Mouse (Mus musculus): ENCODE measurements around the gene Ift80. TPM values are rescaled to one million over a fixed set of nuclear protein-coding genes. Genes with fewer than 3 reads are reported as not detected.

The Ift80 gene
- polyA plus RNA-seq (2014; fragmentation: Nextera tagmentation; extraction: Ambion mirVana): 10.0 and 10.9 TPM in 2 replicates

DNA sequence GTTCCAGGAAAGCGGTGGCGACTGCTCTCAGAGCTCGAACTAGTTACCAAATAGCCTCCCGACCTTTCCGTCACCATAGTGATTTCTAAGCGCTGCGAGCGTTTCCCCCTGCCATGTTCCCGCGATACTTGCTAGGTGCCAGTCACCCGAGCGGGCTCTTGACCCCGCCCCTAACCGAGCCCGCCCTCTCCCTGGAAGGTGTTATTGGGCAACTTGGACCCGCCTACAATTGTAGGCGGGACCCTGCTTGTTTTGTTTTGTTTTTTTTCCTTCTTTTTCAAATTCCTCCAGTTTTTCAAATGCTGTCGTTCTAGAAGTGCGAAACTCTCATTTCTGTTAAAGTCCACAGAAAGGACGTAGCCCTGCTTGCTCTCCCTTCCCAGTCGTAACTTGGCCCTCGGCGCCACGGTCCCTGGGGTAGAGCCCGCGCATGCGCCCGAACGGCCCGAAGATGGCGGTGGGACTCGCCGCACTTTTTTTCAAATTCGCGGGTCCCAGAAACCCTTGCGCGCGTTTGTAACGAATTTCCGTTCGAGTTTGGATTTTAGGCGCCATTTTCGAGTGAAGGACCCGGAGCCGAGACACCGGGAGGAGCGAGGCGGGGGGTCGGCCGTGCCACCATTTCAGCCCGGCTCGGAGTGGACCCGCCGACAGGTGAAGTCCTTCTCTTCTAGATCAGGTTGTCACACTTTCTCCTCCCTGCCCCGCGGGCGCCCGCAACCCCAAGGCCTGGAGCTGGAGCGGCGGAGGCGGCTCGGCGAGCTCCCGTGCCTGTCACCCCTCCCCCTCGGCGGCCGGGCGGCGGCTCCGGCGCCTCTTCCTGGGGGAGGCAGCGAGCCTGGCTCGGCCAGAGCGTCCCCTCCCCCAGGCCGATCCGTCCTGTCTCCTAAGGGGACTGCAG, at the start of gene Ift80, which contains the start of gene Smc4:
Gene Ift80, minus strand, starts transcription at position 134 of the 901 bp plus-strand sequence.
Gene Smc4, plus strand, starts transcription at position 302 of the 901 bp plus-strand sequence.
- Histone ChIP-seq H3K9me3 (ENCODE audit: control insufficient read depth, low read length) (no peaks in the 10 kb centered on the region), H3K4me1 (replicated peaks; ENCODE audit: control insufficient read depth, insufficient read depth, low read length) (peaks cover 5% of the 10 kb centered on the region), H3K4me3 (ENCODE audit: low read depth, low read length) (peak within 1 kb of the TSS; percentile 99), H3K27me3 (replicated peaks; ENCODE audit: control insufficient read depth, insufficient read depth, low read length) (no peaks in the 10 kb centered on the region), H3K27ac (ENCODE audit: low read depth, low read length) (peak within 1 kb of the TSS; percentile 98), H3K4me2 (peak within 1 kb of the TSS; percentile 72), H3K9ac (ENCODE audit: low read depth, low read length) (peak within 1 kb of the TSS; percentile 100), H3K36me3 (ENCODE audit: control insufficient read depth, insufficient read depth, low read length) (peaks cover 8% of the 10 kb centered on the region; the same call in 1 of the 2 replicates)
- DNase-seq (ENCODE audit: low spot score) (peak; percentile 94), ATAC-seq (replicated peaks; ENCODE audit: low FRiP score) (peak; percentile 90)
- under 1% methylated on average over 76 of the region's 76 CpGs for WGBS

DNA sequence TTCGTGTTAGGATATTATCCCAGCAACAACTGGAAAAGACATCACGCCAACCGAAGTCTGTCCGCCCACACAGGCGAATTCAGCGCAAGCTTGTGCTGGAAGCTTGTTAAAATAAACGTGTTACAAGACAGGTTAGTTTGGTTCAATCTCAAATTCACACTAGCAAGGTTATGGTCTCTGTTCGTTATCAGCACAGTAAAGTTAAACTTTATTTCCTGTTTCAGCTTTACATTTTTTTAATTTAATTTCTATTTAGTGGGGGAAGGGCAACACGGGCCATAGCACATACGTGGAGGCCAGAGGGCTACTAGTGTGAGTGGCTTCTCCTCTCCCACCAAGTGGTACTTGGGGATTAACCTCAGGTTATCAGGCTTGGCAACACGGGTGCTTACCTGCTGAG, 47.5 kb upstream of the Ift80 start:
- Histone ChIP-seq H3K4me1 (replicated peaks; ENCODE audit: control insufficient read depth, insufficient read depth, low read length) (peaks cover 25% of the 10 kb centered on the region), H3K36me3 (ENCODE audit: control insufficient read depth, insufficient read depth, low read length) (no peaks in the 10 kb centered on the region), H3K9ac (ENCODE audit: low read depth, low read length) (no peak overlapping the region), H3K27me3 (replicated peaks; ENCODE audit: control insufficient read depth, insufficient read depth, low read length) (no peaks in the 10 kb centered on the region), H3K4me3 (ENCODE audit: low read depth, low read length) (no peak overlapping the region), H3K4me2 (no peak overlapping the region), H3K27ac (ENCODE audit: low read depth, low read length) (no peak overlapping the region), H3K9me3 (ENCODE audit: control insufficient read depth, low read length) (no peaks in the 10 kb centered on the region)
- 85% methylated on average over 11 of the region's 11 CpGs for WGBS
- ATAC-seq (replicated peaks; ENCODE audit: low FRiP score) (no peak), DNase-seq (ENCODE audit: low spot score) (no peak)

DNA sequence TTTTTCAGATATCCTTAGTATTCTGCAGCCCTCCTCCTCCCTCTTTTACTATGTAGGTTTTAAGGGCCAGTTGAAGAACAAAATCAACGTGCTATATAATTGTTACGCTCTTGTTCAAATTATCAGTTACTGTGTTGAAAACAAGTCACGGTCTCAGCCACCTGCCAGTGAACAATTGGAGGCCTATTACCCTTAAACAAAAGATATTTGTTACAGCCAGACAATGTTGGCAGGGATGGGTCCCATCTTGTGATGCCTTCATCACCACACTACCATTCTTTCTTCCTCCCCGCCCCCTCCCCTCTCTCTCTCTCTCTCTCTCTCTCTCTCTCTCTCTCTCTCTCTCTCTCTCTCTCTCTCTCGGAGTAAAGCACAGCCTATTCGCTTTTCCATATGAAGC, 44.6 kb upstream of the Ift80 start:
- Histone ChIP-seq H3K4me2 (no peak overlapping the region), H3K36me3 (ENCODE audit: control insufficient read depth, insufficient read depth, low read length) (no peaks in the 10 kb centered on the region), H3K27ac (ENCODE audit: low read depth, low read length) (no peak overlapping the region), H3K9me3 (ENCODE audit: control insufficient read depth, low read length) (no peaks in the 10 kb centered on the region), H3K4me3 (ENCODE audit: low read depth, low read length) (no peak overlapping the region), H3K9ac (ENCODE audit: low read depth, low read length) (no peak overlapping the region), H3K27me3 (replicated peaks; ENCODE audit: control insufficient read depth, insufficient read depth, low read length) (no peaks in the 10 kb centered on the region), H3K4me1 (replicated peaks; ENCODE audit: control insufficient read depth, insufficient read depth, low read length) (peaks cover 15% of the 10 kb centered on the region)
- ATAC-seq (replicated peaks; ENCODE audit: low FRiP score) (no peak), DNase-seq (ENCODE audit: low spot score) (no peak)
- WGBS: 88% methylated on average over 6 of the region's 6 CpGs

DNA sequence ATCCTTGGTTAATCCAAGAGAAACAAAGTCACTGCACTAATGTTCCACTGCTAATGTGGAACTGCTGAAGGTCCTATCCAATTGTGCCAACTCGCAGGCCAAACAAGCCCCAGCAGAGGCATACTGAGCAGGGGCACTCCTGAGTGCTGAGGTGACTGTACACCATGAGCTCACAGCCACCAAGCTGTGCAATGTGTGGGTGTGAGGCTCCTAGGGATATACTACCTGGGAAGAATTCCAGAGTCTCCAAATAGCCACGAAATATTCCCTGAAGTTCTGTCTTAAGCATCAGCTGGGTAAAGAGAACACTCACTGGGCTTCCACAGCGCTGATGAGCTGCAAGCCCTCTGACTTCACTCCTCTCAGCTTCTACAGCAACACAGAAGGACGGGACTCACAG, 43.3 kb upstream of the Ift80 start:
- ATAC-seq (replicated peaks; ENCODE audit: low FRiP score) (no peak), DNase-seq (ENCODE audit: low spot score) (no peak)
- no peaks in the 10 kb centered on the region for H3K27me3 ChIP-seq (replicated peaks; ENCODE audit: control insufficient read depth, insufficient read depth, low read length)
- H3K4me1 ChIP-seq (replicated peaks; ENCODE audit: control insufficient read depth, insufficient read depth, low read length): peaks cover 12% of the 10 kb centered on the region
- no peak overlapping the region for H3K4me2 ChIP-seq
- H3K4me3 ChIP-seq (ENCODE audit: low read depth, low read length): no peak overlapping the region
- no peak overlapping the region for H3K9ac ChIP-seq (ENCODE audit: low read depth, low read length)
- no peak overlapping the region for H3K27ac ChIP-seq (ENCODE audit: low read depth, low read length)
- no peaks in the 10 kb centered on the region for H3K9me3 ChIP-seq (ENCODE audit: control insufficient read depth, low read length)
- WGBS: 81% methylated on average over 4 of the region's 4 CpGs
- no peaks in the 10 kb centered on the region for H3K36me3 ChIP-seq (ENCODE audit: control insufficient read depth, insufficient read depth, low read length)

DNA sequence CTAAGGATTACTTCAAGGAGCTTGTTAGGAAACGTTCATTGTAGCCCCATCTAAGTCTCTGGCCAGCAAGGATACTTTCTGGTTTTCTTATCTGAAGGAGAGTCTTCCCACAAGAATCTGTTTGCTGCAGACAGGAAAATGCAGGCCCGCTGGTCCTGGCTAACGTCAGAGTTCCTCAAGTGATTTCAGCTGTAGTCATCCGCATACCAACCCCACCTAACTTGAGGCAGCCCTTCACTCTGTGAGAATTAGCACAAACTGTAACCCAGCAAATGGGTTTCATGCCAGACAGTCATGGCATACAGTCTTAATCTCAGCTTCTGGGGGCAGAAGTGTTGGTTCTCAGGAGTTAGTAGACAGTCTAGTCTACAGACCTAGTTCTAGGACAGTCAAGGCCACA, 42.1 kb upstream of the Ift80 start:
- H3K27ac ChIP-seq (ENCODE audit: low read depth, low read length): no peak overlapping the region
- H3K4me3 ChIP-seq (ENCODE audit: low read depth, low read length): no peak overlapping the region
- H3K4me1 ChIP-seq (replicated peaks; ENCODE audit: control insufficient read depth, insufficient read depth, low read length): peaks cover 12% of the 10 kb centered on the region
- H3K27me3 ChIP-seq (replicated peaks; ENCODE audit: control insufficient read depth, insufficient read depth, low read length): no peaks in the 10 kb centered on the region
- H3K36me3 ChIP-seq (ENCODE audit: control insufficient read depth, insufficient read depth, low read length): no peaks in the 10 kb centered on the region
- no peak for DNase-seq (ENCODE audit: low spot score)
- H3K9ac ChIP-seq (ENCODE audit: low read depth, low read length): no peak overlapping the region; the same call in 1 of the 2 replicates
- no peaks in the 10 kb centered on the region for H3K9me3 ChIP-seq (ENCODE audit: control insufficient read depth, low read length)
- 19% methylated on average over 4 of the region's 4 CpGs for WGBS
- no peak overlapping the region; the same call in none of the 2 replicates for H3K4me2 ChIP-seq
- ATAC-seq (replicated peaks; ENCODE audit: low FRiP score): no peak

DNA sequence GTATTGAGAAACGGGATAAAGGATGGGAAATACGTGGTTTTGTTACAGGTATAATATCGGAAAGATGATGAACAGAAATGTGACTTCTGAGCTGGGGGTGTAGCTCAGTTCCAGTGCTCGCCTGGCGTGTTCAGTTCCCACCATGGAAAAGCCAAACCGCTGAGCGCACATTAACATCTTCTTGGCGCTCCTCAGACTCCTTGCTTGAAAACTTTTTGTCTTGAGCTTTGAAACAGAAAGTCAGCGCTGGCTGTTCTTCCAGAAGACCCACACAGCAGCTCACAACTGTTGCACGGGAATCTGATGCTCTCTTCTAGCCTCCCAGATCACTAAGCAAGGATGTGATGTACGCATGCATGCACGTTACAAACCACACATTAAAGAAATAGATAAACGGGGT, 41.4 kb upstream of the Ift80 start:
- WGBS: 28% methylated on average over 13 of the region's 13 CpGs
- no peaks in the 10 kb centered on the region for H3K9me3 ChIP-seq (ENCODE audit: control insufficient read depth, low read length)
- DNase-seq (ENCODE audit: low spot score) (no peak), ATAC-seq (replicated peaks; ENCODE audit: low FRiP score) (no peak)
- peak overlapping the region; percentile 69 for H3K4me2 ChIP-seq
- H3K9ac ChIP-seq (ENCODE audit: low read depth, low read length): peak overlapping the region; percentile 93
- H3K27me3 ChIP-seq (replicated peaks; ENCODE audit: control insufficient read depth, insufficient read depth, low read length): no peaks in the 10 kb centered on the region
- peaks cover 19% of the 10 kb centered on the region for H3K4me1 ChIP-seq (replicated peaks; ENCODE audit: control insufficient read depth, insufficient read depth, low read length)
- H3K4me3 ChIP-seq (ENCODE audit: low read depth, low read length): peak overlapping the region; percentile 95
- no peak overlapping the region for H3K27ac ChIP-seq (ENCODE audit: low read depth, low read length)
- peaks cover 4% of the 10 kb centered on the region for H3K36me3 ChIP-seq (ENCODE audit: control insufficient read depth, insufficient read depth, low read length)

DNA sequence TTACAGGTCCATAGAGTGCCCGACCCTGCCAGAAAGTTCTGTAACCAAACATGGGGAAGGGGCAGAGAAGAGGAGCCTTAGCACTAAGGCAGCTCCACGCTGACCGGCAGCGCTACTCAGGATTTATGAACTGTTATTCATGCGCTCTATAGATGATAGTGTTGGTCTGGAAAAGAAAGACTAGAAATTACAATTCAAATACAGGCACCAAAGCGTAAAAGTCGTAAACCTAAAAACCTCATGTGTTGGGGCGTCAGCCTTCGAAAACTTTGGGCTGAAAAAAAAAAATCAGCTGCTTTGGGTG, 41.0 kb upstream of the Ift80 start:
- WGBS: 7% methylated on average over 9 of the region's 9 CpGs
- Histone ChIP-seq H3K27me3 (replicated peaks; ENCODE audit: control insufficient read depth, insufficient read depth, low read length) (no peaks in the 10 kb centered on the region), H3K27ac (ENCODE audit: low read depth, low read length) (peak overlapping the region; percentile 96), H3K9me3 (ENCODE audit: control insufficient read depth, low read length) (no peaks in the 10 kb centered on the region), H3K4me3 (ENCODE audit: low read depth, low read length) (peak overlapping the region; percentile 95), H3K4me1 (replicated peaks; ENCODE audit: control insufficient read depth, insufficient read depth, low read length) (peaks cover 22% of the 10 kb centered on the region), H3K4me2 (peak overlapping the region; percentile 69), H3K9ac (ENCODE audit: low read depth, low read length) (peak overlapping the region; percentile 93), H3K36me3 (ENCODE audit: control insufficient read depth, insufficient read depth, low read length) (peaks cover 8% of the 10 kb centered on the region)
- no peak for DNase-seq (ENCODE audit: low spot score)
- ATAC-seq (replicated peaks; ENCODE audit: low FRiP score): peak; percentile 10

DNA sequence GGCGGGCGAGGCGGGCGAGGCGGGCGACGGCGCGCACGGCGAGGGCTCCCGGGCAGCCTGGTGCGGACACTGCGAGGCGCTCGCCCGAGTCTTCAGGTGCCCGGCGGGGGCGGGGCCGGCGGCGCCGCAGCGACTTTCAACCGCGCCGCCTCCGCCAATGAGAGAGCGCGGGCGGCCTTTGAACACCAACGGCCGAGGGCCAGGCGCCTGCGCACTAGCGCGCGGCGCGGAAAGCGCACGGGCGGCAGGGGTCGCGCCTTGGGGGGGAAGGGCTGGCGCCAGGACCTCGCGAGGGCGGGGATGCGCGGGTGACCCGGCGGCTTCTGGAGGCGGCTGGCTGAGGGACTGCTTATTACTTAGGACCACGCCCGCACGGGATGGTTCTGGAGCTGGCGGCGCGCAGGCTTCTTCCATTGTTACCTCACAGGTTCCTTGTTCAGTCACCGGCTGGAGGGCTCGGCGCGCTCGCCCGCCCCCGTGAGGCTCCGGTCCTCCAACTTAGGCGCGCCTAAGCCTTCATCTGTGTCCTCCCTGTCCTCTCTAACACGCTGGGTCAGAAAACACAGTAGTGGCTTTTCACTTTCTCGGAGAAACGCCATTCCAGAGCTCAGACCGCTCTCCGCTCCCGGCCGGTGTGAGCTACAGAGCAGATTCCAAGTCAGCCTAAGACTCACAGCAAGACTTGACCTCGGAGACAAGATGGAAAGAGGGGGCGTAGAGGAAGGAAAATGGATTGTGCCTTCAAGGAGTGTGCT, 40.5 kb upstream of the Ift80 start, which contains the start of gene Trim59:
Gene Trim59, minus strand, starts transcription at position 111 of the 755 bp plus-strand sequence.
- peak; percentile 91 for ATAC-seq (replicated peaks; ENCODE audit: low FRiP score)
- WGBS: under 1% methylated on average over 80 of the region's 80 CpGs

More for the DNA sequence above, 40.5 kb upstream of the Ift80 start, which contains the start of gene Trim59:
- DNase-seq (ENCODE audit: low spot score): peak; percentile 93
- Histone ChIP-seq H3K36me3 (ENCODE audit: control insufficient read depth, insufficient read depth, low read length) (peaks cover 12% of the 10 kb centered on the region), H3K4me2 (peak within 1 kb of the TSS; percentile 69), H3K4me1 (replicated peaks; ENCODE audit: control insufficient read depth, insufficient read depth, low read length) (peaks cover 22% of the 10 kb centered on the region), H3K27ac (ENCODE audit: low read depth, low read length) (peak within 1 kb of the TSS; percentile 96), H3K9me3 (ENCODE audit: control insufficient read depth, low read length) (no peaks in the 10 kb centered on the region), H3K9ac (ENCODE audit: low read depth, low read length) (peak within 1 kb of the TSS; percentile 93), H3K27me3 (replicated peaks; ENCODE audit: control insufficient read depth, insufficient read depth, low read length) (no peaks in the 10 kb centered on the region), H3K4me3 (ENCODE audit: low read depth, low read length) (peak within 1 kb of the TSS; percentile 95)

All from liver, embryonic 11.5 days (tissue).